Mouse (Mus musculus) heart, embryonic 12.5 days (tissue): Measurements from ENCODE around the gene Rps24. TPM values are rescaled to one million over a fixed set of nuclear protein-coding genes. Genes with fewer than 3 reads are reported as not detected.
"Not testable (repeated sequence)": the region's sequence is repeated elsewhere in the genome, so short reads cannot be mapped to it uniquely, and the experiment has no call there.

Experiments used
- ATAC-seq: fragments of 200-750 bp; cut with Nextera tagmentation; 2 replicates; pipeline ENCODE4 v1.8.0; 2017; ENCODE audit warnings: moderate TSS enrichment, moderate library complexity; ENCODE audit not compliant: insufficient number of reproducible peaks, low FRiP score
- H3K27ac ChIP-seq: fragments of 300-500 bp; sonication (generic); 2 replicates; pipeline ENCODE4 v1.5.1; 2016; ENCODE audit warnings: mild to moderate bottlenecking, moderate library complexity; ENCODE audit not compliant: poor library complexity, severe bottlenecking
- H3K27me3 ChIP-seq: fragments of 300-500 bp; sonication (generic); replicated peaks from 2 replicates; pipeline ENCODE4 v1.6.1; 2016; ENCODE audit warnings: mild to moderate bottlenecking, moderate library complexity
- H3K36me3 ChIP-seq: fragments of 300-500 bp; sonication (generic); 2 replicates; pipeline ENCODE4 v1.6.1; 2016; ENCODE audit warnings: mild to moderate bottlenecking, moderate library complexity
- H3K4me1 ChIP-seq: fragments of 300-500 bp; sonication (generic); replicated peaks from 2 replicates; pipeline ENCODE4 v1.6.1; 2016; ENCODE audit warnings: mild to moderate bottlenecking
- H3K4me2 ChIP-seq: fragments of 300-500 bp; sonication (generic); 2 replicates; pipeline ENCODE4 v1.6.1; 2016; ENCODE audit warnings: mild to moderate bottlenecking, moderate library complexity
- H3K4me3 ChIP-seq: fragments of 300-500 bp; sonication (generic); 2 replicates; pipeline ENCODE4 v1.5.1; 2016; ENCODE audit warnings: mild to moderate bottlenecking
- H3K9ac ChIP-seq: fragments of 300-500 bp; sonication (generic); 2 replicates; pipeline ENCODE4 v1.6.1; 2016; ENCODE audit warnings: mild to moderate bottlenecking, moderate library complexity
- H3K9me3 ChIP-seq: fragments of 300-500 bp; sonication (generic); replicated peaks from 2 replicates; pipeline ENCODE4 v1.6.1; 2016; ENCODE audit warnings: mild to moderate bottlenecking, moderate library complexity
- WGBS: fragments of 180-500 bp; shearing (Covaris S2); methylation state at CpG from one replicate; pipeline ENCODE4 v1.1.7; 2016; 5-methylcytosine and 5-hydroxymethylcytosine counted together
- polyA plus RNA-seq: library from polyadenylated mRNA; unstranded; fragments of >200 nt; fragmentation: Nextera tagmentation; extraction: Ambion mirVana; gene quantifications from 2 replicates; pipeline ENCODE4 v1.2.1, GENCODE M21; 2016

Gene Rps24
- 836 and 843 TPM in 2 replicates for polyA plus RNA-seq

DNA sequence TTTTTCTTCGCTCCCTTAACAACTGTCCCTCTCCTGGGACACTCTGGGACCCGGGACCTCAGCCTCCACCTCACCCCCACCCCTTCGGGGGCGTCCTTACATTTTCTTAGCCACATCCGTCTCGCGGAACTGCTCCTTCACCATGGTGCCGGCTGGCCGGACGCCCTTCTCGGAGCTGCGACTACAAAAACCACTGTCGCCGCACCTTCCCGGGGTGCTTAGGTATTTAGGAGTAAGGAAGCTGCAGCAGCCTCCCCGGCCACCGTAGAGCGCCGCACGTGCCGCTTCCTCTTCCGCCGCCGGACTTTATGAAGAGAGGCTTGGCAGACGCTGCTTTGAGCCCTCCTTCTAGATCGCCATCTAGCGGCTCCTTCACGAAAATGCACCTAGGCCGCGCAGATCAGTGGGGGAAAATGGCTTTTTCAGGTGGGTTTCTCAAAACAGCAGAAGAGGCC lies at the start of gene Rps24, which contains the start of gene Polr3a:
TSS of gene Rps24 (plus strand) at position 353 of the 455 bp plus-strand sequence.
TSS of gene Polr3a (minus strand) at position 286 of the 455 bp plus-strand sequence.
- Histone ChIP-seq H3K36me3 (peaks cover 29% of the 10 kb centered on the region), H3K27me3 (no peaks in the 10 kb centered on the region), H3K27ac (no peak within 1 kb of the TSS), H3K4me1 (peaks cover 14% of the 10 kb centered on the region), H3K9ac (peak within 1 kb of the TSS; percentile 92), H3K4me2 (peak within 1 kb of the TSS; percentile 80), H3K9me3 (no peaks in the 10 kb centered on the region), H3K4me3 (peak within 1 kb of the TSS; percentile 99)
- peak; percentile 43 for ATAC-seq
- WGBS, result under 1% methylated on average over 30 of the region's 30 CpGs

DNA sequence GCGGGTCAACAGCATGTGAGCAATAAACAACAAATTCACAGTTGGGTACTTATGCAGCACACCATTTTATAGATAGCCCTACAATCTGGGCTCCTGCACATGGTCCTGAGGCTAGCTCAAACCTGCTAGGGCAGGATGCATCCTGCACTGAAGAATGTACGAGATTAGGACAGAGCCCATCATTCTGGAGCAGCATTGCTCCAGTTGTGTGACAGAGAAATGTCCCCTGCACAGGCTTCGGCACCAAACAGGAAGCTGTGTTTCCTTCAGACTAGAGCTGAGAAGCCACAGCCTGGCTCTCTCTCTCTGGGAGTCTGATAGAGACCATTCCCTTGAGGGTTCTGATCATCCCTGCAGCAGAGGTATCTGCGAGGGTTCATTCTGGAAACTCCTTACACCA lies 43.4 kb upstream of the Rps24 start:
- not testable (repeated sequence) for H3K27ac ChIP-seq, H3K9me3 ChIP-seq, ATAC-seq, H3K9ac ChIP-seq, H3K4me2 ChIP-seq, H3K4me1 ChIP-seq, H3K27me3 ChIP-seq, H3K4me3 ChIP-seq
- H3K36me3 ChIP-seq, result peaks cover 23% of the 10 kb centered on the region
- 72% methylated on average over 4 of the region's 4 CpGs for WGBS

DNA sequence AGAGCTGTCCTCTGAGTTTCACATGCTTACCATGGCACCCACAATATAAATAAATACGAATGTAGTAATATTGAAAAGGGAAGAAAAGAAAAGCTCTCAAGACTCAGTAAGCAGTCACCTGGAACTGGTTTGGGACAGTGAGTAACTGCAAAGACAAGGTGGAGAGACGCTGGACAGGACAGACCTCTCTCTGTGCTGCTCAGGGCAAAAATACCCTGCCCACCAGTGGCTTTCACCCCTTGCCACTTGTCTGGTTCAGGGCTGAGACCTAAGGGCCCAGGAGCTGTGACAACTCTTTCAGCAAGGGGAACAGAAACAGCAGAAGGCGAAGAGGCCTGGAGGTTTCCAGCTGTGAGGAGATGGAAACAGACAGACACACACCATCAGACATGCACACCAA lies 28.7 kb upstream of the Rps24 start:
- Histone ChIP-seq H3K27me3 (no peaks in the 10 kb centered on the region), H3K9me3 (no peaks in the 10 kb centered on the region), H3K4me2 (no peak overlapping the region), H3K4me3 (no peak overlapping the region), H3K27ac (no peak overlapping the region), H3K36me3 (peaks cover 95% of the 10 kb centered on the region), H3K9ac (no peak overlapping the region), H3K4me1 (no peaks in the 10 kb centered on the region)
- 90% methylated on average over 3 of the region's 3 CpGs for WGBS
- ATAC-seq, result no peak

DNA sequence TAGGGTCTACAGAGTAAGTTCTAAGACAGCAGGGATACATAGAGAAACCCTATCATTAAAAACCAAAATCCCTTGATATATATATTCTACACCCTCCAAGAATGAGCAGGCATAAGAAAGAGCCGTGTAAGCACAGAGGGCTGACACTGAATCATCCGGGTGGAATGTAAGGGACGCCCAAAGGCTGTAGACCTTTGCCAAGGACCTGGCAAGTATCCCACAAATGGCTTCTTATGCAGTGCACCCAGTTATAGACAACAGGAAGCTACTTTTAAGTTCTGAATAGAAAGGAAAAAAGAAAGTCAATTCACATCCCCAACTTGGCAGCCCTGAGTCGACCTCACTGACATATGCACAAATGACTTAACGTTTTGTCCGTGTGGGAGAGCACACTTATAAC lies 18.1 kb upstream of the Rps24 start:
- no peaks in the 10 kb centered on the region for H3K27me3 ChIP-seq
- H3K4me1 ChIP-seq, result no peaks in the 10 kb centered on the region
- H3K9me3 ChIP-seq, result no peaks in the 10 kb centered on the region
- 88% methylated on average over 6 of the region's 6 CpGs for WGBS
- H3K4me3 ChIP-seq, result no peak overlapping the region
- no peak for ATAC-seq
- no peak overlapping the region for H3K27ac ChIP-seq
- H3K9ac ChIP-seq, result no peak overlapping the region
- peaks cover 94% of the 10 kb centered on the region for H3K36me3 ChIP-seq
- no peak overlapping the region for H3K4me2 ChIP-seq

DNA sequence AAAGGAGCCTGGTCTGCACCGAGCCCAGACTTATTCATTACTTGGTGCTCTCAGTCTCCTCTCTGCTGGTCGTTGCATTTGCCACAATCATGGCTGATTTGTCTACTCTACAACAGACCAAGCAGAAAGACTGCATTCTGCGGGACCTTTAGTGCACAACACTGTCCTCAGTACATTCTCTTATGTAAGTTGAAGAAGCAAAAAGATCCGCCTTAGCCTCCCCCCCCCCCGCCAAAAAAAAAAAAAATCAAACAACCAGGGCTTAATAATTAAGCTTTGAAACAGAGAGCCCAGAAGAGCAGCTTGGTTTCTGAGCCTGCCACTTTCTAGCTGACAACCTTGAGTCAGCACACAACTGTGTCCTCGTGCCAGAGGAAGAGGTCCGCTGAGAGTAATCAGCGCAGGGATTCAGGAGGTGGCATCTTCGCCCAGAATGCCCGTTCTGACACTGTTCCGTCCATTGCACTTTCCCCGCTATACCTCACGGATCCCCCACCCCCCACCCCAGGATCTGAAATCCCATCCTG lies 621 bp upstream of the Rps24 start:
- Histone ChIP-seq H3K27ac (no peak overlapping the region), H3K9ac (peak overlapping the region; percentile 92), H3K4me1 (peaks cover 10% of the 10 kb centered on the region), H3K36me3 (peaks cover 34% of the 10 kb centered on the region), H3K27me3 (no peaks in the 10 kb centered on the region), H3K4me3 (peak overlapping the region; percentile 99), H3K9me3 (no peaks in the 10 kb centered on the region), H3K4me2 (peak overlapping the region; percentile 80)
- WGBS, result 5% methylated on average over 13 of the region's 13 CpGs
- ATAC-seq, result no peak

DNA sequence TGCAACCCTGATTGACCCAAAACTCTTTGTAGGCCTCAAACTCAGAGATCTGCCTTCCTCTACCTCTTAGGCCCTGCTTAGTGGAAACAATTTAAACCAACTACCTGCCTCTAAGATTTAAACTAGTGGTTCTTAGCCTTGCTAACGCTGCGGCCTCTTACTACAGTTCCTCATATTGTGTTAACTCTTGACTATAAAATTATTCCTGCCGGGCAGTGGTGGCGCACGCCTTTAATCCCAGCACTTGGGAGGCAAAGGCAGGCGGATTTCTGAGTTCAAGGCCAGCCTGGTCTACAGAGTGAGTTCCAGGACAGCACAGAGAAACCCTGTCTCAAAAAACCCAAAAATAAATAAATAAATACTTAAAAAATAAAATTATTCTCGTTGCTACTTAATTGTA lies 2.8 kb downstream of the Rps24 start:
- ATAC-seq, H3K9ac ChIP-seq, H3K27ac ChIP-seq, H3K27me3 ChIP-seq, H3K9me3 ChIP-seq, H3K4me2 ChIP-seq, H3K4me3 ChIP-seq: not testable (repeated sequence)
- H3K36me3 ChIP-seq, result peaks cover 28% of the 10 kb centered on the region
- H3K4me1 ChIP-seq, result peaks cover 42% of the 10 kb centered on the region
- 84% methylated on average over 7 of the region's 7 CpGs for WGBS

DNA sequence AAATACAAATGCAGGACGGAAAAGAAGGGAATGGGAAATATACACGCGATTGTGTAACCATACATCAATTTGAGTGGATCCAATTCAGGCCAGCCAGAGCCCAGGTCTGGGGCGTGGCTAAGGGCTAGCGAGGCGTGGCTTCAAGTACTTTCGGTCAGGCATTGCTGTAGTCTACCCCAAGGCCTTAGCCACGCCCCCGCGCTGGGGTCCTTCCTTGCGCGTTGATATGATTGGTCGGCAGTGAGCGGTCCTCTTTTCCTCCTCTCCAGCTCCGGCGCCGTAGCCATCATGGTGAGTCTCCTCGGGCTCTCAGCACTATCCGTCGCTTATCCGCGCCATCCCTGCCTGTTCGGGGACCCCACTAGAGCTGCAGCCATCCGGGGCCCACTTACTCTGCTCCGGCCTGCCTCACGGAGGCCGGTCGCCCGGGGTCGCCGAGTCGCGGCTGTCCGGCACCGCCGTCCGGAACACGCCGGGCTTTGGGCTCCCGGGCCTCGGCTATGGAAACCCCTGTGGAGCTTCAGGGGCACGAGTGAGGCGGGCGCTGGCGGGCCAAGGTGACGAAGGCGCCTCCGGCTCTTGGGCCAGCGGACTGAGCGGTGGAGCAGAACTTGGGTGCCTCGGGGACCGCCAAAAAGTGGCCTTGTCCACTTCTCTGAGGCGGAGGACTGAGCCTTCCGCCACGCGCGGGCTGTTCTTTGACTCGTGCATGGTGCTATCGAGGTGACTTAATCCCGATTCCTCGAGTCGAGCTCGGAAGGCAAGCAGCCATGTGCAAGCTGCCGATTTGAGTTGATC lies 3.7 kb downstream of the Rps24 start:
- Histone ChIP-seq H3K4me2 (peak overlapping the region; percentile 74), H3K4me1 (peaks cover 42% of the 10 kb centered on the region), H3K36me3 (peaks cover 35% of the 10 kb centered on the region), H3K27ac (peak overlapping the region; percentile 79), H3K9me3 (no peaks in the 10 kb centered on the region), H3K4me3 (peak overlapping the region; percentile 84), H3K27me3 (no peaks in the 10 kb centered on the region), H3K9ac (peak overlapping the region; percentile 98)
- peak; percentile 96 for ATAC-seq
- under 1% methylated on average over 64 of the region's 64 CpGs for WGBS

DNA sequence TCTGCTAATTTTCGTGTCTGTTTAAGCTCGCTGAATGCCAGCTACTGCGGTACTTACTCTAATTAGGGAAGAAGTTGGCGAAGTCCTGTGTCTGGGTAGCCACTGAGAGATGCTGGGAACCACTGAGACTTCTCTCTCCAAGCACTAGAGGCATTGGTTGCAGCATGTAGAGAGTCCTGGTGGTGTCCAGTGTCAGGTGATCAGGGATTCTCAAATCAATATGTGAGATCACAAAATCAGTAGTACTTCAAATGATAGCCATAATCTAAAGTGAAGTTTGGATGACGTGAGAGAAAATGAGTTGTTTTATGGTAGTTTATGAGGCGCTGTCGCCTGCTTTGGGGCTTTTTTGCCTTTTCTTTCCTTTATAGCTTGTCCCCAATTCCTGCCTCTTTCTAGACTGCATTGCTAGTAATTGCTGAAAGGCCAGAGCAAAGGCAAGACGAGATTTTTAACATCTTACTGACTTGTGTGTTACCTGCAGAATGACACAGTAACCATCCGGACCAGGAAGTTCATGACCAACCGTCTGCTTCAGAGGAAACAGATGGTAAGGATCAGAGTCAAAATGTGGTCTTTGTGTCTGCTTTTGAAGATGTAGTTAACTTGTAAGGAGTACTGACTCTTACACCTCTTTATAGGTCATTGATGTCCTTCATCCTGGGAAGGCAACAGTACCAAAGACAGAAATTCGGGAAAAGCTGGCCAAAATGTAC lies 4.5 kb downstream of the Rps24 start:
- H3K27me3 ChIP-seq, result no peaks in the 10 kb centered on the region
- H3K9me3 ChIP-seq, result no peaks in the 10 kb centered on the region
- peak overlapping the region; percentile 79; the same call in 1 of the 2 replicates for H3K27ac ChIP-seq
- H3K9ac ChIP-seq, result peak overlapping the region; percentile 98
- 3% methylated on average over 11 of the region's 11 CpGs for WGBS
- ATAC-seq, result no peak
- H3K4me2 ChIP-seq, result peak overlapping the region; percentile 74
- H3K4me1 ChIP-seq, result peaks cover 36% of the 10 kb centered on the region
- peaks cover 43% of the 10 kb centered on the region for H3K36me3 ChIP-seq
- peak overlapping the region; percentile 84 for H3K4me3 ChIP-seq

DNA sequence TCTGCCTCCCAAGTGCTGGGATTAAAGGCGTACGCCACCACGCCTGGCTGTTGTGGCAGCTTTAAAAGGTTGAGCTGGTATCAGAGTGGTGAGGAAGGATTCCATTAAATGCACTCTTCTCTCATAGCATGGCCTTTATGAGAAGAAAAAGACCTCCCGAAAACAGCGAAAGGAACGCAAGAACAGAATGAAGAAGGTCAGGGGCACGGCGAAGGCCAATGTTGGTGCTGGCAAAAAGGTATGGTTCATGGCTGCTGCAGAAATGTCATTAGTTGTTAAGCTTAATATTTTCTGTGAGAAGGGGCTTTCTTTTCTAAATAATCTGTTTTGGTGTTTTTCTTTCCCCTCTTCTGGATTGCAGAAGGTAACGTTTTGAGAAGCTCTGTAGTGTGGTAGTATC lies 6.3 kb downstream of the Rps24 start:
- Histone ChIP-seq H3K4me3 (no peak overlapping the region), H3K9ac (no peak overlapping the region; the same call in 1 of the 2 replicates), H3K4me1 (peaks cover 36% of the 10 kb centered on the region), H3K9me3 (no peaks in the 10 kb centered on the region), H3K27me3 (no peaks in the 10 kb centered on the region), H3K36me3 (peaks cover 61% of the 10 kb centered on the region), H3K27ac (no peak overlapping the region), H3K4me2 (no peak overlapping the region)
- WGBS, result 84% methylated on average over 9 of the region's 9 CpGs
- no peak for ATAC-seq

DNA sequence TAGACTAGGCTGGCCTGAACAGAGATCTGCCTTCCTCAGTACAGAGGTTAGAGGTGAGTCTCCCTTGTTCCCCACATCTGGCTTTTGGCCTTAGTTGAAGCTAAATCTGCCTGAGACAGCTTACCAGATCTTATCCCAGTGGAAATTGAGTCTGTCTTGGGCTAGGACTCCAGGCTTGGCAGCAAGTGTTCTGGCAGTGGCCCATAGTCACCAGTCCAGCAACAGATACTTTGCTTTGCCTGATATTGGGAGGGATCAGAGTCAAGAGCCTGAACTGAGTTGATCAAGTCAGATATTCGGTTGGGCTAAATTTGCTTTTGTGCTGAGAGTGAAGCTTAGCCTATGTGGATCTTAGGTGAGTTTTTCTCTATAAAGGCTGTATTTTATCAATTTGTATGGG lies 9.6 kb downstream of the Rps24 start:
- no peak for ATAC-seq
- Histone ChIP-seq H3K4me1 (peaks cover 40% of the 10 kb centered on the region), H3K9me3 (no peaks in the 10 kb centered on the region), H3K36me3 (peaks cover 75% of the 10 kb centered on the region), H3K4me3 (no peak overlapping the region), H3K27me3 (no peaks in the 10 kb centered on the region), H3K4me2 (no peak overlapping the region), H3K27ac (no peak overlapping the region), H3K9ac (no peak overlapping the region)
- WGBS, result 82% methylated on average over 1 of the region's 1 CpGs

DNA sequence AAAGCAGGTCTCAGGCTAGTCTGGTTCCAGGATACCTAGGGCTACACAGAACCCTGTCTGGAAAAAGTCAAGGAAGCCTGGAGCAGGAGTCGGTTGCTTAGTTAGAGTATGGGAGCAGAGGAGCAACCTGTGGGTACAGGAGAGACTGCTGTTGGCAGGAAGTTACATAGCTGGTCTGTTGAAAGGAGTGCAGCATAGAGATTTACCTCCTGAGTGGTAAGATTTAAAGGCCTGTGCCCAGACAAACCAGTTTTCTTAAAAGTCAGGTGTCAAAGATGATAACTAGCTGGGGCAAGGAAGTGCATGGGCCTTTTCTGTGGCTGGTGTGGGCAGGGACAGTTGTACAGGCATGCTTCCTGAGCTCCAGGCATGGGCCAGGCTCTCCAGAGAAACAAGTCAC lies 10.5 kb downstream of the Rps24 start:
- ATAC-seq, result no peak
- H3K4me3 ChIP-seq, result no peak overlapping the region
- 91% methylated on average over 1 of the region's 1 CpGs for WGBS
- H3K9ac ChIP-seq, result no peak overlapping the region
- no peaks in the 10 kb centered on the region for H3K27me3 ChIP-seq
- no peak overlapping the region for H3K27ac ChIP-seq
- H3K4me2 ChIP-seq, result no peak overlapping the region
- H3K4me1 ChIP-seq, result peaks cover 32% of the 10 kb centered on the region
- no peaks in the 10 kb centered on the region for H3K9me3 ChIP-seq
- peaks cover 70% of the 10 kb centered on the region for H3K36me3 ChIP-seq
